ENCODE assay signal across 15 mouse cellular contexts in the genomic region with DNA sequence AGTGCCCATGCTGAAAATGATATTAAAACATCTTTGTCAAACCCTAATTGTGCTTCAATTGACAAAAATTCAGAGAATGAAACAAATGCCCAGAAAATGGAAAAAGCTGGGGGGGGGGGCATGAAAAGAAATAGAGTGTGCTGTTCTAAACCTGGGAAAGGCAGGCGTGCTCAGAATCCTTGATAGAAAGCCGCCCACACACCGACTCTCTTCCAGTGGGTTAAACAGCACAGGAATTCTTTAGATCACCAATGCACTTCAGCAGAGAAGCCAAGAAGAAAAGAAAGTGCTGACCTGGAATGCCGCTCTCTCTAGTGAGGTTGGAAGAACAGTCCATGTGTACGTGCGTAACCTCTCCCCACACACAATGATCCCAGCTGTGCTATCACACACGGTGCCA.
"Had no signal": no experiment of that assay in that cellular context is flagged by ENCODE, and none has a peak within 500 bp of the region (broad histone marks: within the 10 kb centered on the region; RNA-seq: fewer than 3 reads in every experiment).

No protein-coding gene starts in this region.

- H3K4me3 ChIP-seq: limb, embryonic 13.5 days; lung, embryonic 15.5 days; midbrain, embryonic 13.5 days had no signal

- H3K27ac ChIP-seq: kidney, postnatal 0 days; limb, embryonic 13.5 days; lung, embryonic 15.5 days; macrophage; midbrain, embryonic 13.5 days had no signal

- H3K9ac ChIP-seq: limb, embryonic 13.5 days; lung, embryonic 15.5 days; midbrain, embryonic 13.5 days had no signal

- H3K4me2 ChIP-seq: limb, embryonic 13.5 days; lung, embryonic 15.5 days; midbrain, embryonic 13.5 days had no signal

- ATAC-seq: inflammation-experienced regulatory T-cells, adult 6 months; intestine, postnatal 0 days; midbrain, embryonic 13.5 days had no signal

- H3K27me3 ChIP-seq: limb, embryonic 13.5 days; lung, embryonic 15.5 days; midbrain, embryonic 13.5 days had no signal

- DNase-seq: kidney, adult 8-10 months; kidney, postnatal 36 days; layer of hippocampus, adult 9-11 months; layer of hippocampus, postnatal 36 days; lung, postnatal 14 days; spleen, adult 18-20 months; thymus, adult 18-20 months; thymus, postnatal 14 days had no signal

- H3K4me1 ChIP-seq: limb, embryonic 13.5 days; lung, embryonic 15.5 days; midbrain, embryonic 13.5 days had no signal

- H3K36me3 ChIP-seq: limb, embryonic 13.5 days; lung, embryonic 15.5 days; midbrain, embryonic 13.5 days had no signal

- H3K9me3 ChIP-seq: lung, embryonic 15.5 days; midbrain, embryonic 13.5 days had no signal
